In the genomic region with DNA sequence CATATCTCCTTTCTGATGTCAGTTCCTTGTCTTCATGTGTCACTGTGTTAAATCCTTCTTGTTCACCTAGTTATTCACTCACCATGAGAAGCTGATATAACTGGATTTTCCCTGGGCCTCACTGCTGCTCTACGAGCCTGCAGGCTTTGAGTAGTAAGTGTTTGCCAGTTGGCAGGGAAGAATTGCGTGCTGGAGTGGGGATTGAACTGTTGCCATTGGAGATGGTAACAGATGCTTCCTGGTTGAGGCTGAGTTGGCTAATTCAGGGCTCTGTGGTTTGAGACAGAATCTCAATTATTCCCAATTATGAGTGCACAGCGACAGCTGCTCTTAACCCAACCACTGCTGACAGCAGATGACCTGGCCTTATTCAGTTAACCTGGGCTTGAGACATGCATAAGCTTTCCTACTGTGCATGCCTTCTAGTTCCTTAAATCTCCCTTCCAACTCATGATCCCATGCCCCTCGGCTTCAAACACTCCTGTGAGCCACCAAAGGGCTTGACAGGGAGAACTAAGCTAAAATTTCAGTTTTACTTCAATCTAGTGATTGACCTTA, we compare ENCODE assay signal across 12 mouse cellular contexts.
DNase-seq lines count a peak whose midpoint lies in the region; ATAC-seq and TF ChIP-seq lines count a peak whose summit lies in the region.
"Had no signal": no experiment of that assay in that cellular context is flagged by ENCODE, and none has a peak within 500 bp of the region (broad histone marks: within the 10 kb centered on the region; RNA-seq: fewer than 3 reads in every experiment).

No protein-coding gene starts in this region.

- H3K27me3 ChIP-seq in forebrain, embryonic 14.5 days (replicated peaks; ENCODE audit: control insufficient read depth, insufficient read depth, low read length), result no peaks in the 10 kb centered on the region
- H3K27me3 ChIP-seq in forebrain, embryonic 11.5 days (ENCODE audit: control insufficient read depth, insufficient read depth, low read length), result no peaks in the 10 kb centered on the region
- H3K27me3 ChIP-seq in C2C12 (ENCODE audit: control insufficient read depth, insufficient read depth, insufficient read length), result no peaks in the 10 kb centered on the region
- H3K27me3 ChIP-seq: embryonic facial prominence, embryonic 13.5 days; megakaryocyte, embryonic 14.5 days had no signal

- no peaks in the 10 kb centered on the region for H3K4me1 ChIP-seq in forebrain, embryonic 14.5 days (ENCODE audit: control insufficient read depth, insufficient read depth, low read length)
- no peaks in the 10 kb centered on the region for H3K4me1 ChIP-seq in forebrain, embryonic 11.5 days (replicated peaks; ENCODE audit: control insufficient read depth, insufficient read depth, low read length)
- H3K4me1 ChIP-seq: embryonic facial prominence, embryonic 13.5 days; megakaryocyte, embryonic 14.5 days had no signal

- peak; percentile 49 for DNase-seq in forebrain, embryonic 14.5 days (ENCODE audit: low spot score)
- no peak for DNase-seq in forebrain, embryonic 11.5 days (ENCODE audit: low spot score)
- DNase-seq in cerebellum, postnatal 14 days, result peak; percentile 75 to 83
- peak; percentile 57 to 91 for DNase-seq in layer of hippocampus, postnatal 14 days (ENCODE audit: low spot score in 2 of 2)
- no peak for DNase-seq in kidney, adult 9 months
- DNase-seq in spleen, postnatal 10 days (ENCODE audit: low spot score in 2 of 2), result no peak
- DNase-seq in urinary bladder, postnatal 36 days (ENCODE audit: low spot score in 2 of 2), result no peak
- DNase-seq: heart, adult 18-20 months; kidney, adult 2 months had no signal

- H3K79me3 ChIP-seq in C2C12 (ENCODE audit: low read depth), result no peaks in the 10 kb centered on the region

- 75% methylated on average over 4 of the region's 4 CpGs for WGBS in forebrain, embryonic 14.5 days
- WGBS in forebrain, embryonic 11.5 days, result 81% methylated on average over 4 of the region's 4 CpGs

- H3K9ac ChIP-seq in forebrain, embryonic 14.5 days (ENCODE audit: low read length), result no peak overlapping the region
- H3K9ac ChIP-seq in forebrain, embryonic 11.5 days (ENCODE audit: low read length), result no peak overlapping the region
- H3K9ac ChIP-seq: embryonic facial prominence, embryonic 13.5 days had no signal

- H3K36me3 ChIP-seq in forebrain, embryonic 14.5 days (ENCODE audit: control insufficient read depth, insufficient read depth, low read length), result no peaks in the 10 kb centered on the region
- no peaks in the 10 kb centered on the region for H3K36me3 ChIP-seq in forebrain, embryonic 11.5 days (ENCODE audit: control insufficient read depth, insufficient read depth, low read length)
- no peaks in the 10 kb centered on the region for H3K36me3 ChIP-seq in C2C12 (ENCODE audit: control insufficient read depth, insufficient read depth)
- H3K36me3 ChIP-seq: embryonic facial prominence, embryonic 13.5 days had no signal

- ATAC-seq in forebrain, embryonic 14.5 days, result peak; percentile 29; the same call in 1 of the 2 replicates
- no peak for ATAC-seq in forebrain, embryonic 11.5 days (replicated peaks; ENCODE audit: low FRiP score)

- H3K9me3 ChIP-seq in forebrain, embryonic 14.5 days (replicated peaks; ENCODE audit: control insufficient read depth, low read length), result no peaks in the 10 kb centered on the region
- H3K9me3 ChIP-seq in forebrain, embryonic 11.5 days (ENCODE audit: control insufficient read depth, low read length), result no peaks in the 10 kb centered on the region
- H3K9me3 ChIP-seq: embryonic facial prominence, embryonic 13.5 days; megakaryocyte, embryonic 14.5 days had no signal

- H3ac ChIP-seq in C2C12 (ENCODE audit: control insufficient read depth, insufficient read length, low read depth), result no peak overlapping the region

- TF ChIP-seq CTCF in C2C12 (IDR thresholded peaks at IDR 0.05; ENCODE audit: control insufficient read depth, insufficient read depth, insufficient read length), result no peak

- no peak overlapping the region for H3K4me3 ChIP-seq in forebrain, embryonic 14.5 days (ENCODE audit: low read depth, low read length)
- H3K4me3 ChIP-seq in forebrain, embryonic 11.5 days (ENCODE audit: low read depth, low read length), result no peak overlapping the region
- H3K4me3 ChIP-seq in C2C12 (ENCODE audit: insufficient read depth, poor library complexity, severe bottlenecking), result no peak overlapping the region
- H3K4me3 ChIP-seq: embryonic facial prominence, embryonic 13.5 days; megakaryocyte, embryonic 14.5 days had no signal

- no peak overlapping the region for H3K27ac ChIP-seq in forebrain, embryonic 14.5 days (ENCODE audit: low read depth, low read length)
- no peak overlapping the region for H3K27ac ChIP-seq in forebrain, embryonic 11.5 days (ENCODE audit: low read depth, low read length)
- H3K27ac ChIP-seq: embryonic facial prominence, embryonic 13.5 days had no signal

- H3K79me2 ChIP-seq in C2C12 (ENCODE audit: control insufficient read depth, insufficient read depth), result no peaks in the 10 kb centered on the region

- no peak overlapping the region for H3K4me2 ChIP-seq in forebrain, embryonic 14.5 days (ENCODE audit: low read length)
- H3K4me2 ChIP-seq in forebrain, embryonic 11.5 days (ENCODE audit: low read depth, low read length, severe bottlenecking), result no peak overlapping the region
- H3K4me2 ChIP-seq: embryonic facial prominence, embryonic 13.5 days had no signal

TF ChIP-seq in C2C12, 6 proteins besides CTCF, POLR2A, EP300 and RAD21:
- TF ChIP-seq MYOD1 (IDR thresholded peaks at IDR 0.05; ENCODE audit: control insufficient read depth, insufficient read length, low read depth), result peak; percentile 10
- TF ChIP-seq CEBPB (IDR thresholded peaks at IDR 0.05; ENCODE audit: low read depth), result no peak
- no peak for TF ChIP-seq FOSL1 (IDR thresholded peaks at IDR 0.05; ENCODE audit: insufficient read depth, low read length, poor library complexity, severe bottlenecking)
- TF ChIP-seq MYOG (IDR thresholded peaks at IDR 0.05; ENCODE audit: control insufficient read depth, extremely low read depth, insufficient read length), result no peak
- TF ChIP-seq USF1 (IDR thresholded peaks at IDR 0.05; ENCODE audit: low read depth), result no peak
- TF ChIP-seq MAX (IDR thresholded peaks at IDR 0.05), result no peak

Comparison
In these comparisons a context has a peak if more than half of its experiments do, and no peak if none do; other contexts are left out.
1. DNase-seq: peak in forebrain, embryonic 14.5 days (single experiment), cerebellum, postnatal 14 days (2 of 2) and layer of hippocampus, postnatal 14 days (2 of 2); none in forebrain, embryonic 11.5 days (single experiment), kidney, adult 9 months (single experiment), spleen, postnatal 10 days (0 of 2) and urinary bladder, postnatal 36 days (0 of 2).